Mouse (Mus musculus) central nervous system, embryonic 14 days (tissue): Measurements from ENCODE around the gene Hgfac. TPM values are rescaled to one million over a fixed set of nuclear protein-coding genes. Genes with fewer than 3 reads are reported as not detected.

Experiments used
- polyA plus RNA-seq: library from polyadenylated mRNA; depleted of rRNA; stranded (reverse); fragments of >200 nt; gene quantifications from 2 replicates; pipeline ENCODE4 v1.2.3, GENCODE M21; 2012; rRNA removed

The Hgfac gene
- polyA plus RNA-seq, result 2.7 and 3.0 TPM in 2 replicates

GRCm38 (mm10) chr5:35041268-35041829 lies at the start of gene Hgfac:
Hgfac (plus strand) TSS chr5:35041509.

GRCm38 (mm10) chr5:35056604-35057432 lies 15.5 kb downstream of the Hgfac start, which contains the start of gene Dok7:
Dok7 (plus strand) TSS chr5:35056766.

Other genes starting within 250 kb of the Hgfac start
- 7.6 and 8.2 TPM in 2 replicates for gene Msantd1, start 133.5 kb upstream of the Hgfac start, polyA plus RNA-seq
- gene Rgs12, start 92.1 kb upstream of the Hgfac start, polyA plus RNA-seq, result 53.2 and 60.9 TPM in 2 replicates
- 5.7 and 6.5 TPM in 2 replicates for gene Dok7, start 15.3 kb downstream of the Hgfac start, polyA plus RNA-seq
- 71.0 and 71.9 TPM in 2 replicates for gene Lrpap1, start 64.3 kb downstream of the Hgfac start, polyA plus RNA-seq
- gene Adra2c, start 236.8 kb downstream of the Hgfac start, polyA plus RNA-seq, result 1.3 and 1.9 TPM in 2 replicates